Mouse (Mus musculus) midbrain, embryonic 13.5 days (tissue): ENCODE measurements around the gene Map1s. TPM values are rescaled to one million over a fixed set of nuclear protein-coding genes. Genes with fewer than 3 reads are reported as not detected.

Experiments used
- ATAC-seq: fragments of 200-750 bp; cut with Nextera tagmentation; 2 replicates; pipeline ENCODE4 v1.8.0; 2017; ENCODE audit warnings: mild to moderate bottlenecking, moderate TSS enrichment, moderate library complexity
- H3K27ac ChIP-seq: fragments of 300-500 bp; sonication (generic); 2 replicates; pipeline ENCODE4 v1.5.1; 2015; ENCODE audit warnings: inconsistent platforms, mild to moderate bottlenecking, moderate library complexity
- H3K27me3 ChIP-seq: fragments of 300-500 bp; sonication (generic); 2 replicates; pipeline ENCODE4 v1.6.1; 2015; ENCODE audit warnings: mild to moderate bottlenecking, inconsistent platforms
- H3K36me3 ChIP-seq: fragments of 300-500 bp; sonication (generic); 2 replicates; pipeline ENCODE4 v1.6.1; 2015; ENCODE audit warnings: mild to moderate bottlenecking, inconsistent platforms
- H3K4me1 ChIP-seq: fragments of 300-500 bp; sonication (generic); replicated peaks from 2 replicates; pipeline ENCODE4 v1.6.1; 2015; ENCODE audit warnings: inconsistent platforms
- H3K4me2 ChIP-seq: fragments of 300-500 bp; sonication (generic); replicated peaks from 2 replicates; pipeline ENCODE4 v1.6.1; 2015; ENCODE audit warnings: moderate library complexity, mild to moderate bottlenecking, inconsistent platforms
- H3K4me3 ChIP-seq: fragments of 300-500 bp; sonication (generic); replicated peaks from 2 replicates; pipeline ENCODE4 v1.5.1; 2015; ENCODE audit warnings: mild to moderate bottlenecking, inconsistent platforms
- H3K9ac ChIP-seq: fragments of 300-500 bp; sonication (generic); replicated peaks from 2 replicates; pipeline ENCODE4 v1.6.1; 2015; ENCODE audit warnings: mild to moderate bottlenecking, inconsistent platforms
- H3K9me3 ChIP-seq: fragments of 300-500 bp; sonication (generic); 2 replicates; pipeline ENCODE4 v1.6.1; 2016; ENCODE audit warnings: mild to moderate bottlenecking, inconsistent platforms
- WGBS: fragments of 180-500 bp; shearing (Covaris S2); methylation state at CpG from one replicate; pipeline ENCODE4 v1.1.7; 2015; 5-methylcytosine and 5-hydroxymethylcytosine counted together
- polyA plus RNA-seq: library from polyadenylated mRNA; unstranded; fragments of >200 nt; fragmentation: Nextera tagmentation; extraction: Ambion mirVana; gene quantifications from 2 replicates; pipeline ENCODE4 v1.2.1, GENCODE M21; 2015

Gene Map1s
- polyA plus RNA-seq, 1 experiment from 2014 or later = 61.0 TPM

DNA sequence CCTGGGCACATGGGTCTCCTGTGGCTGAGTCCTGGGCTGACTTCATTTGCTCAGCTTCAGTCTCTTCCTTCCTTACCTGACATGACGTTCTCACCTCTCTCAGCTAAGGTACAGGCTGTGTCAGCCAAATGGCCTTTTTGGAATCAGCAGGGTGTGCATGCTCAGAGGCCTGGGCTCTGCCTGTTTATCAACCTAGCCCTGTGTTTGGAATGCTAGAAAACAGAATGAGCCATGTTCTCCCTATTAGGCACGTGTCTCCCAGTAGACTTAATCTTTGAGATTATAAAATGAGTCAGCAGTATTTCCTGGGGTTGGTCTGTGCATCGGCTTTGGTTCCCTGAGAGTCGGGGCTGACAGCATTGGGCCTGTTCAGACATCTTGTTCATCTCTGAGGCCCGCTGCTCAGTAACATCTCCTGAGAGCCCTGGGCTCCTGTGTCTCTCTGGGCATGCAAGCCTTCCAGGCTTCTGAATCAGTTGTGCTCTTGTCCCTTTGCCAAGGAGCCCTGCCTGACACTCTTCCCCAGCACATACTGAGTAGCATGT, 23.1 kb downstream of the Map1s start:
- Histone ChIP-seq H3K4me3 (no peak overlapping the region), H3K4me1 (no peaks in the 10 kb centered on the region), H3K4me2 (no peak overlapping the region), H3K36me3 (peaks cover 31% of the 10 kb centered on the region), H3K9ac (no peak overlapping the region), H3K27ac (no peak overlapping the region), H3K9me3 (no peaks in the 10 kb centered on the region), H3K27me3 (no peaks in the 10 kb centered on the region)
- ATAC-seq = no peak
- 85% methylated on average over 5 of the region's 5 CpGs for WGBS

DNA sequence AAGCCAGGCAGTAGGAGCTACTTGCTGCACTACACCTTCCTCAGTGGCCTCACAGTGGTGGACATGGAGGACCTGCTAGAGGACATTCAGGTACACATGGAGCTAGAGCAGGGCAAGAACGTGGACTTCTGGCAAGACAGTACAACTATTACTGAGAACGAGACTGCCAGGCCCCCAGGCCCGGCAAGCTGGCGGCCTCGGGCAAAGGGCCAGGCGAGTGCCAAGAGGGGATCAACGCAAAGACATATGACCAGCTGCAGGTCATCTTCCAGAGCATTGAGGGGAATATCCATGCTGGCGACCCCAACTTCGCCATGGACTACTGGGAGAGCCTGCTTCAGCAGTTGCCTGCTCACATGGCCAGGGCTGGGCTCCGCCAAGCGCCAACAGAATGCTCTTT, 26.0 kb downstream of the Map1s start:
- Histone ChIP-seq H3K4me2 (no peak overlapping the region), H3K36me3 (peaks cover 28% of the 10 kb centered on the region), H3K4me3 (no peak overlapping the region), H3K27ac (no peak overlapping the region), H3K9me3 (no peaks in the 10 kb centered on the region), H3K4me1 (no peaks in the 10 kb centered on the region), H3K9ac (no peak overlapping the region), H3K27me3 (no peaks in the 10 kb centered on the region)
- ATAC-seq = no peak
- WGBS = 96% methylated on average over 11 of the region's 11 CpGs

GRCm38 (mm10) chr8:70933036-70933435, 27.3 kb downstream of the Map1s start:
- H3K27me3 ChIP-seq = no peaks in the 10 kb centered on the region
- no peaks in the 10 kb centered on the region for H3K4me1 ChIP-seq
- no peak overlapping the region for H3K27ac ChIP-seq
- WGBS = 93% methylated on average over 4 of the region's 4 CpGs
- no peak overlapping the region for H3K4me3 ChIP-seq
- no peaks in the 10 kb centered on the region for H3K9me3 ChIP-seq
- peaks cover 28% of the 10 kb centered on the region for H3K36me3 ChIP-seq
- H3K4me2 ChIP-seq = no peak overlapping the region
- ATAC-seq = no peak
- no peak overlapping the region for H3K9ac ChIP-seq

DNA sequence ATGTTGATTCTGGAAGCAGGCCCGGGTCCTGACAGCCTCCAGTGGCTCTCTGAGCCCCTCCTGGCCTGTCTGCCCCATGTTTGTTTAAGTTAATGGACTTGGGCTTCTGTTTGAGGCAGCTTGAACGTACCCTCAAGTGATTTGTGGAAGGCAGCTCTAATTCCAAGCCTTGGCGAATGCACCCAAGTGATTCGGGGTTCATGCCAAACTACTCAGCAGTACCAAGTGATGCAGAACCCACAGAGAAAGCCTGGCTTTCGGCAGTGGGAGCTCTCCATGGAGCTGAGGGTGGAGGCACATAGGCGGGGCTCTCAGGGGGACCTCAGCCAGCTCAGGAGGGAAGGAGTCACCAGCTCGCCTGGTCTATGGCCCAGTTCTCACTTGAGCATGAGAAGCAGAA, 29.1 kb downstream of the Map1s start:
- no peaks in the 10 kb centered on the region for H3K4me1 ChIP-seq
- WGBS = 68% methylated on average over 7 of the region's 7 CpGs
- ATAC-seq = no peak

DNA sequence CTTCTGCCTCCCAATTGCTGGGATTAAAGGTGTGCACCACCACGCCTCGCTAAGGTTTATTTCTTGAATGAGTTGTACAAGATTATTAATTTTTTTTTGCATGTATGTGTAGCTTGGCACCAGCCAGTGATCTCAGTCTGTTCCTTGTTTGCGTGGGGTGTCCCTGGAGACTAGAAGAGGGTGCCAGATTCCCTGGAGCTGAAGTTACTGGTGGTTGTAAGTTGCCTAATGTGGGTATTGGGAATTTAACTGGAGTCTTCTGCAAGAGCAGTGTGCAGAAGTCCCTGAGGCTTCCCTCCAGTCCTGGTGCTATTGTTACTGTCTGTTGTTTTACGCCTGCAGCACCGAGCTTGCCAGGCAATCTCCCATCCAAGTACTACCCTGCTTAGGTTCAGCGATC, 31.5 kb downstream of the Map1s start:
- H3K27ac ChIP-seq = no peak overlapping the region
- peaks cover 12% of the 10 kb centered on the region for H3K36me3 ChIP-seq
- no peak for ATAC-seq
- H3K27me3 ChIP-seq = no peaks in the 10 kb centered on the region
- 84% methylated on average over 6 of the region's 6 CpGs for WGBS
- no peaks in the 10 kb centered on the region for H3K9me3 ChIP-seq
- no peak overlapping the region for H3K9ac ChIP-seq
- H3K4me3 ChIP-seq = no peak overlapping the region
- H3K4me2 ChIP-seq = no peak overlapping the region
- H3K4me1 ChIP-seq = no peaks in the 10 kb centered on the region

More for the DNA sequence above, 29.1 kb downstream of the Map1s start:
- H3K4me3 ChIP-seq = no peak overlapping the region
- H3K9ac ChIP-seq = no peak overlapping the region
- H3K4me2 ChIP-seq = no peak overlapping the region
- H3K27ac ChIP-seq = no peak overlapping the region
- H3K27me3 ChIP-seq = no peaks in the 10 kb centered on the region
- H3K9me3 ChIP-seq = no peaks in the 10 kb centered on the region
- peaks cover 28% of the 10 kb centered on the region for H3K36me3 ChIP-seq

- no peaks in the 10 kb centered on the region for H3K4me1 ChIP-seq
- no peak overlapping the region for H3K4me2 ChIP-seq
- H3K9me3 ChIP-seq = no peaks in the 10 kb centered on the region
- H3K36me3 ChIP-seq = no peaks in the 10 kb centered on the region
- no peak for ATAC-seq
- 72% methylated on average over 2 of the region's 2 CpGs for WGBS
- H3K9ac ChIP-seq = no peak overlapping the region
- H3K27ac ChIP-seq = no peak overlapping the region
- H3K27me3 ChIP-seq = no peaks in the 10 kb centered on the region
- no peak overlapping the region for H3K4me3 ChIP-seq
Observed at GRCm38 (mm10) chr8:70941478-70941877, 35.7 kb downstream of the Map1s start.

DNA sequence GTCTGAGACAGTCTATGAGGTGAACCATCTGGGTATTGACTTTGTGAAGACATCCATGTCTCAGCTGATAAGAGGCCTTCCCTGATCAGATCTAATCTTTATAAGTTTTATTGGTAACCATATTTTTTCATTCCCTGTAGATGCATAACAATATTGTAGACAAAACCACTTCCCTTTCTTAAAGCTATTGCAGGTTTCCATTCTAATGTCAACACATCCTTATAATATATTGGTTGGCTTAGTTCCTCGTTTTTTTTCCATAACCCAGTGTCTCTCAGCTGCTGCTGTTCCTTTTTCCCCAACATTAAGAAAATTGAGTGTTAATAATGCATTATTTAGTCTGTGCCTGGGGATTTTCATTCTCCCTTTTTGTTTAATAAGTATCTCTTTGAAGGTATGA, 37.5 kb downstream of the Map1s start:
- Histone ChIP-seq H3K9me3 (no peaks in the 10 kb centered on the region), H3K4me3 (no peak overlapping the region), H3K27me3 (no peaks in the 10 kb centered on the region), H3K27ac (no peak overlapping the region), H3K4me2 (no peak overlapping the region), H3K9ac (no peak overlapping the region), H3K4me1 (no peaks in the 10 kb centered on the region), H3K36me3 (no peaks in the 10 kb centered on the region)
- WGBS = 39% methylated on average over 1 of the region's 1 CpGs
- ATAC-seq = no peak

GRCm38 (mm10) chr8:70949847-70950246, 44.1 kb downstream of the Map1s start:
- WGBS = 82% methylated on average over 1 of the region's 1 CpGs
- H3K4me2 ChIP-seq = no peak overlapping the region

DNA sequence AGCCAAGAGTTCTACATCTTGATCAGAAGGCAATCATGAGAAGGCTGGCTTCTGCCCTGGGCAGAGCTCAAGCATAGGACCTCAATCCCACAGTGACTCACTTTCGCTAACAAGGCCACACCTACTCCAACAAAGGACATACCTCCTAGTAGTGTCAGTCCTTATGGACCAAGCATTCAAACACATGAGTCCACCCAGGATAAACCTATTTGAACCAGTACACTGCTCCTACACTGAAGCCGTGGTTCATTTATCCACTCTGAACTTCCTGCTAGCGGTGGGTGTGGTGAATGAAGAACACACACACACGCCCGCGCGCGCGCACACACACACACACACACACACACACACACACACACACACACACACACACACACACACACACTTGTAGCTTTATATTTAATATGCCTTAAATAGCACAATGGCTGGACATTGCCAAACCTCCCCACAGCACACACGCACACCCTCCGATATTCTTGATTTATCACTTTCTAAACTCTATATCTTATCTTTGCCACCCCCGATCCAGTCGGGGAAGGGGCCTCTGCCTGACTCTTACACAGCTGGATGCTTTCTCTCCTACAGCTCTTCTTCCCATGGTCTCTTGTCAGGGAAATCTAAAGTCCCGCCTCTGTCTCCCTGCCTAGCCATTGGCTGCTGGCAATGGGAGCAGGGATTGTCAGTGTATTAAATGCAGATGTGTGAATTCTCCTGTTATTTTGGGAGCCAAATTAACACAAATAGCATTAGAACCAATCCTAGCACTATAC, 55.2 kb downstream of the Map1s start:
- no peak overlapping the region for H3K9ac ChIP-seq
- no peaks in the 10 kb centered on the region for H3K9me3 ChIP-seq
- H3K4me3 ChIP-seq = no peak overlapping the region
- no peaks in the 10 kb centered on the region for H3K27me3 ChIP-seq
- 84% methylated on average over 14 of the region's 14 CpGs for WGBS
- no peak overlapping the region for H3K27ac ChIP-seq
- ATAC-seq = no peak
- no peaks in the 10 kb centered on the region for H3K36me3 ChIP-seq
- H3K4me2 ChIP-seq = no peak overlapping the region
- H3K4me1 ChIP-seq = no peaks in the 10 kb centered on the region

More at GRCm38 (mm10) chr8:70949847-70950246, 44.1 kb downstream of the Map1s start:
- H3K27ac ChIP-seq = no peak overlapping the region
- H3K9ac ChIP-seq = no peak overlapping the region
- no peaks in the 10 kb centered on the region for H3K9me3 ChIP-seq
- no peak for ATAC-seq
- no peaks in the 10 kb centered on the region for H3K36me3 ChIP-seq
- no peaks in the 10 kb centered on the region for H3K27me3 ChIP-seq
- no peak overlapping the region for H3K4me3 ChIP-seq
- no peaks in the 10 kb centered on the region for H3K4me1 ChIP-seq

DNA sequence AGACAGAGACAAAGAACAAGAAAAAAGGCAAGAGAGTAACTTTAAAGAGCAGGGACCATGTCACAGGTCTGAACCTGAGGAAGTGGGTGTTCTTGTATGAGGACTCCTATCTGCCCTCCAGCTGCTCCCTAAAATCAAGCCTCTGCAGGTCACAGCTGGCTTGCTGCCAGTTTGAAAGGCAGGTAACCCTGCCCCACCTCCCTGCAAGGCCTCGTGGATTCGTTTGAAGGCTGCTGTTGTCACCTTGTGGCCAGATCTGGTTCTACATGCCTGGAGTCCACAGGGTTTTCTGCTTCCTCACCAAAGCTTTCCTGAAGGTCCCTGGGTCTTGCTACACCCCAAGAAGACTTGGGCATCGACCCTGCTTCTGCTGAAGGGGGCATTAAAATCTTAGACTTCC, 58.4 kb downstream of the Map1s start:
- Histone ChIP-seq H3K27me3 (no peaks in the 10 kb centered on the region), H3K36me3 (no peaks in the 10 kb centered on the region), H3K27ac (no peak overlapping the region), H3K9me3 (no peaks in the 10 kb centered on the region), H3K9ac (no peak overlapping the region), H3K4me3 (no peak overlapping the region), H3K4me1 (no peaks in the 10 kb centered on the region), H3K4me2 (no peak overlapping the region)
- ATAC-seq = no peak
- WGBS = 7% methylated on average over 3 of the region's 3 CpGs

DNA sequence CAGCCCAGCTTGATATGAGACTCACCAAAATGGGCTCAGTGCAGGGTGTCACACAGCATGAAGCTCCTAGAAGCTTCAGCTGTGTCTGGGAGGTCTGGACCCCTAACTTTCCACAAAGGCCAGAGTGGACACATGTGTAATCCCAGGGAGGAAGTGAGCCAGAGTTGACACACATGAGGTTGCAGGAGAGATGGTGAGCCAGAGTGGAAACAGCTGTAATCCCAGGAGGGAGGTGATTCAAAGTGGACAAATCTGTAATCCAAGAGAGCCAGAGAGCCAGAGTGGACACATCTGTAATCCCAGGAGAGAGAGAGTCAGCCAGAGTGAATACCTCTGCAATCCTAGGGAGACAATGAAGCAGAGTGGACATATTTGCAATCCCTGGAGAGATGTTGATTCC, 59.1 kb downstream of the Map1s start:
- no peaks in the 10 kb centered on the region for H3K27me3 ChIP-seq
- H3K4me2 ChIP-seq = no peak overlapping the region
- H3K9ac ChIP-seq = no peak overlapping the region
- no peak for ATAC-seq
- no peak overlapping the region for H3K27ac ChIP-seq
- no peaks in the 10 kb centered on the region for H3K36me3 ChIP-seq
- no peak overlapping the region for H3K4me3 ChIP-seq
- H3K4me1 ChIP-seq = no peaks in the 10 kb centered on the region
- H3K9me3 ChIP-seq = no peaks in the 10 kb centered on the region
